Mouse (Mus musculus) liver, embryonic 12.5 days (tissue): ENCODE results near the gene Sin3b. TPM values are rescaled to one million over a fixed set of nuclear protein-coding genes. Genes with fewer than 3 reads are reported as not detected.

Experiments used
- microRNA-seq: library from miRNA; unstranded; fragments of <30 nt; microRNA quantifications from one replicate; pipeline ENCODE4, GENCODE M21; 2017
- polyA plus RNA-seq: library from polyadenylated mRNA; unstranded; fragments of >200 nt; fragmentation: Nextera tagmentation; extraction: Ambion mirVana; gene quantifications from 2 replicates; pipeline ENCODE4 v1.2.1, GENCODE M21; 2016

Sin3b gene
- polyA plus RNA-seq, 1 experiment from 2014 or later, result 80.0 TPM

Small RNA genes lying within 50 kb of the gene (microRNA-seq; reads per million reads assigned to microRNA genes)
- not detected for gene Gm26237

Other genes with a start within 250 kb of the Sin3b start
- gene Cherp, start 248.1 kb upstream of the Sin3b start, polyA plus RNA-seq, result 41.6 and 45.0 TPM in 2 replicates
- gene Slc35e1, start 230.7 kb upstream of the Sin3b start, polyA plus RNA-seq, result 17.1 and 17.7 TPM in 2 replicates
- 11.3 and 11.6 TPM in 2 replicates for gene Med26, start 175.0 kb upstream of the Sin3b start, polyA plus RNA-seq
- 55.1 and 57.8 TPM in 2 replicates for gene Smim7, start 152.2 kb upstream of the Sin3b start, polyA plus RNA-seq
- 2.5 TPM in 2 replicates for gene Tmem38a, start 151.2 kb upstream of the Sin3b start, polyA plus RNA-seq
- 0.01 TPM in 1 of 2 replicates, not detected in the other for gene Nwd1, start 76.6 kb upstream of the Sin3b start, polyA plus RNA-seq
- 6.6 TPM in 2 replicates for gene F2rl3, start 38.6 kb downstream of the Sin3b start, polyA plus RNA-seq